Mouse (Mus musculus) heart, postnatal 25 days (tissue): Measurements from ENCODE around the gene Apol6. TPM values are rescaled to one million over a fixed set of nuclear protein-coding genes. Genes with fewer than 3 reads are reported as not detected.

Experiments
- DNase-seq: peaks from one replicate; pipeline ENCODE4 v3.0.0; 2022; ENCODE audit warnings: low spot score
- intact Hi-C: fragments of 180-260 bp; cut with DNase I; formaldehyde crosslinking; loops from one replicate; pipeline ENCODE4 v1.15.1; 2025
- total RNA-seq, 2 experiments: library from RNA; stranded (reverse); gene quantifications; 2 replicates each; pipeline ENCODE4 v1.2.3; 2021

Apol6 gene
- total RNA-seq, 2 experiments from 2014 or later, result 0.67 to 0.86 TPM

DNA sequence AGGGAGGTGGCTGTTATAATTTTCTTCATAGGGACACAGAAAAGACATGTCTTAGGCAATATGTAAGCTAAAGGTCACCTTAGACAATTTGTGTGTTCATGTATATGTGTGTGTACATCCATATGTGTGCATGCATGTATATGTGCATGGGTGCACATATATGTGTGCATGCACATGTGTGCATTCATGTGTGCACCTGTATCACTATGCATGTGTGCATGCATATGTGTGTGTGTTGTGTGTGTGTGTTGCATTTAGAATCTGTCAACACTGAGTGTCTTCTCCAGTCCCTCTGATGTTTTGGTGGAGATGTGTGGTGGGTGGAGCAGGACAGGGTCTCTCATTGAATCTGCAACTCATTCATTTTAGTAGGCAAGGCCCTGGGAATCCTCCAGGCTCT is 18.2 kb downstream of the Apol6 start:
- DNase-seq, result no peak

GRCm38 (mm10) chr15:77065259-77065852 is 20.8 kb downstream of the Apol6 start:
- intact Hi-C loops, result loop anchor here (5.0 kb wide), 1 partner anchor 93 kb away; no protein-coding TSS in a partner anchor
- DNase-seq, result no peak

More for the DNA sequence above, 18.2 kb downstream of the Apol6 start:
- intact Hi-C loops, result no loop called here

- intact Hi-C loops, result loop anchor here (5.0 kb wide), 1 partner anchor 94 kb away; no protein-coding TSS in a partner anchor
- no peak for DNase-seq
Measured at GRCm38 (mm10) chr15:77066233-77066632, 21.7 kb downstream of the Apol6 start.

DNA sequence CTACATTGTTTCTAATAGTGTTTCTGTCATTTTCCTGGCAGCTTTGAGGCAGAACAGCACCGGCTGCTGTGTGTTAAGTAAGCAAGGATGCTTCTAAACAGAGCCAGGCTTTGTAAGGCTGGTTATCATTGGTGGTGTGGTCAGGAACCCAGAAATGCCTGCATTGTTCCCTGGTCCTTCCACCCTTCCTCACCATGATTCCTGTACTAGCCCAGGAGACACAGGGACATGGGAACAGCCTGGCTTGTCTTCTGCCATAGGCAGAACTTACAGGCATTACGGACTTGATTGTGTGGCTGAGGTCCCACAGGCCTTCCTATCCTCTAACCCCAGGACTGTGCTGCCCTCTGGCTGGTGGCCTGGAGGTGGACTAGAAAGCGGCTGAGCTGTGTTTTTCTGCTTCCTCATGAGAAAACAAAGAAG is 23.9 kb downstream of the Apol6 start:
- no peak for DNase-seq
- intact Hi-C loops, result loop anchor here (5.0 kb wide), 1 partner anchor 96 kb away; no protein-coding TSS in a partner anchor

GRCm38 (mm10) chr15:77069019-77069418 is 24.5 kb downstream of the Apol6 start:
- intact Hi-C loops, result loop anchor here (5.0 kb wide), 1 partner anchor 97 kb away; no protein-coding TSS in a partner anchor
- DNase-seq, result no peak

DNA sequence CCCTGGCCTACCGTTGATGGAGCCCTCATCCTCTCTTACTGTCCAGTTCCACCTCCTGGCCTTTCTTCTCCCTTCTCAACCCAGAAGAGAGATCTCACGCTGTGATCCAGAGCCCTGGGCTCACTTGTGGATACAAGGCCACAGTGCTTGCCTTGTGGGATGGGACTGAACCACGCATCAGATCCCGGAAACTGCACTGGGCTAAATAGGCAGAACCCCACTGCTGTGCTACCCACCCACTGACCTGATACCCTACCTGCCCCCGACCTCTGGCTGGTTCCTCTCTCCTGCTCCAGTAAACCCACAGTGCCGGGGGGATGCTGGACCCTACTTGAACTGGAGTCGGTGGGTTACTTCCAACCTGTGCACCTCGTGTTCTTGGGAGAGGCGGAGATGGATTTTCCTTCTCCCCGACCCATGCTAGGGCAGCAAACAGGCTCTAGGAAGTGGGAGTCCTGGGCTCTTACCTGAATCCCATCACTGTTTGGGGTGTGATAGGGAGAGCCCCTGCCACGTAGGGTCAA is 26.3 kb downstream of the Apol6 start:
- no peak for DNase-seq
- intact Hi-C loops, result no loop called here

DNA sequence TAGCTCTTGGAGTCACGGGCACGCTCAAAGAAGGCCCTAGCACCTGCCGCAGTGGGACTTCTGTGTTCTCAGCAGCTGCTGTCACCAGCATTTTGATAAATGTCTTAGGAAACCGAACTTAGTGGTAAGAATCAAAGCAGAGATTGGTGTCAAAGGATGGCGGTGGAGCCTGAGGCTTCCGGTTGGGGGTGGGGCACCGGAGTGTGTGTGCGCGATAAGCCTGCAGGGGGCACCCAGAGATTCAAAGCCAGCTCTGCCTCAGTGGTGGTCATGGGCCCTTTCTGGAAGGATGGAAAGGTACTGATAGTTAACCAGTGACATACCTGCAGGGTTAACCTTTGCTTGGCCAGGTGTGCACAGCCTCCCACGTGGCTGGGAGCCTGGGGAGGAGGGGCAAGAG is 27.0 kb downstream of the Apol6 start:
- no peak for DNase-seq
- intact Hi-C loops, result no loop called here

GRCm38 (mm10) chr15:77072556-77073163 is 28.1 kb downstream of the Apol6 start:
- DNase-seq, result no peak
- intact Hi-C loops, result no loop called here

- intact Hi-C loops, result no loop called here
- no peak for DNase-seq
Measured at GRCm38 (mm10) chr15:77076523-77076922, 32.0 kb downstream of the Apol6 start.

- intact Hi-C loops, result loop anchor here (2.0 kb wide), 1 partner anchor 141 kb away; no protein-coding TSS in a partner anchor
Measured at GRCm38 (mm10) chr15:77077906-77078305, 33.4 kb downstream of the Apol6 start.

GRCm38 (mm10) chr15:77078786-77079185 is 34.3 kb downstream of the Apol6 start:
- no peak for DNase-seq
- intact Hi-C loops, result loop anchor here (2.0 kb wide), 1 partner anchor 140 kb away; no protein-coding TSS in a partner anchor

More at GRCm38 (mm10) chr15:77077906-77078305, 33.4 kb downstream of the Apol6 start:
- DNase-seq, result no peak

DNA sequence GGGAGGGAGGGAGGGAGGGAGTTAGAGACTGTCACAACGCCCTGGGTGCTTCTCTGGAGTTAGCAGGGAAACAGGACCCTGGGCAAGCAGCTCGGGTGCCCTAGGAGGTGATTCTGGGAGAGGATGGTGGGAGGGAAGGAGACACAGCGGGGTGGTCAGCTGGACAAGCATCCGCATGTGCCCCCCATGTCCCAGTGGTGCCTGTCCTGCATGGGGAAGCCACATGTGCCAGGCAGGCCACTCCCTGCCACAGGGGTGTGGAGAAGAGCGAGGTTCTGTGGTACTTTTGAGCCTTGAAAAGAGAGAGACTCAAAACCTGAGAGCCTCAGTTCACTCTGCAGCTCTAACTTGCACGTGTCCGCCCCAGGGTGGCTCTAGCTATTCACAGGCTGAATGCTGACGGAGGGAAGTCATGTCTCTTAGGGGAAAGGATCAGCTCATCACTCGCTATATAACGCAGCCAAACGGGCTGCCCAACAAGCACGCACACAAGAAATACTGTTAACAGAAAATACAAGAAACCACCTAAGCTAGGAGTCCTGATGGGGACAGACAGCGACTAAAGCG is 34.8 kb downstream of the Apol6 start:
- intact Hi-C loops, result loop anchor here (2.0 kb wide), 1 partner anchor 139 kb away; no protein-coding TSS in a partner anchor
- DNase-seq, result no peak

DNA sequence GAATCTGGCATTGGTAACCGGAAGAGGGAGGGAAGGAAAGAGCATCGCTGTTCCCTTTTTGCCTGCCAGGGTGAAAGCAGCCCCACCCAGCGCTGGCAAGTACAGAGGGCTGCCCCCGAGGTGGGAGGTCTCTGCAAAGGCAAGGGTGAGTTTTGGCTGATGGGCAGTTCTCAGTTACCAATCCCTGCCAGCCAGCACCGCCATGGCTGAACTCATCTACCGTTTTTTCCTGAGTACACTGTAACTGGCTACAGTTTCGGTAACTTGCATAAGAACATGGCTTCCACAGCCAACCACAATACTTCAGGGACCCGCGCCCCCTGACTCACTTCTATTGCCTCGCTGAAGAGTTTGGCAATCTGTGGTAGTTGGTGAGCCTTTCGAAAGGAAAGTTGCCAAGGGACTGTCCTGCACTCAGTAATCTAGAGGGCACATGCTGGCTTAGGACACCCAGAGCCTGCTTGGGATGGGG is 35.4 kb downstream of the Apol6 start:
- peak; percentile 61 for DNase-seq
- intact Hi-C loops, result loop anchor here (2.0 kb wide), 1 partner anchor 139 kb away; no protein-coding TSS in a partner anchor

DNA sequence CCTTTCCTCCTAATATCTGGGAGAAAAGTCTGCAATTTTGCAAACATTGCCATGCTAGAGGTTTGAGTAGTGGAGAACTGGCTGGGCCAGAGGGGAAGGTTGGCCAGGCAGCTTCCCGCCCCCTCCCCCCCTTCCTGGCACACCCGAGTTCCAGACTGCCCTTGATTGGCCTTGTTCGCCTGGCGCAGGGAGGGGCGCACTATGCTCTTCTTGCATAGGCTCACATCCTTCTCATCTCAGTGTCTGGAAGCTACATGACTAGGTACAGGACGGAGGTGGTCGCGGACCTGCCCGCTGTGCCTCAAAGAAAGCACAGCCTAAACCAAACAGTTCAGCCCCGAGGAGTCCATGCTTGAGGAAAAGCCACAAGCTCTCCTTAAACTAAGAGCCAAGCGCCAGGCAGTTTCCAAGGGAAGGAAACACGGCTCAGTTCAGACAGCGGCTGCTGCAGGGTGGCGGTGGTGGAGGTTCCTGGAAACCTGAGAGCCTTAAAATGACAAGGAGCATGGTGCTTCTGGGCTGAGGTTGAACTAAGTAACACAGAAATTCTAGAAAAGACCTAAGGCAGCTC is 36.2 kb downstream of the Apol6 start:
- intact Hi-C loops, result no loop called here
- no peak for DNase-seq

DNA sequence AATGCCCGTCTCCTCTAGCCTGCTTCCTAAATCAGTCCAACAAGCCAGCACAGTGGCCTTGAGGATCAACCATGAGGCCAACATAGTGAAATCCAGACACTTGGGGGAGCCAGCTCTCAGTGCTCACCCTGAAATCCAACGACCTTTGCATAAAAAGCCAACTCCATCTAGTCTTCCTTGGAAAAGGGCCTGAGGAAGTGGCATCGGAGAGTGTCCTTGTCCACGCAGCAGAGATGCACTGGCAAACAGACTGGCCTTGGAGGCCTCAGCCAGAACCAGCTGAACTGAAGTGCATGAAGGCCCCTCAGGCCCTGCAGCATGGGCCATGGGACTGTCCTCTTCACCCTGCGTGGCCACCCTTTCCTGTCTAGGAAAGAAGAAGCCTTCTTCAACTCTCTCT is 36.9 kb downstream of the Apol6 start:
- intact Hi-C loops, result no loop called here
- no peak for DNase-seq

- intact Hi-C loops, result no loop called here
- no peak for DNase-seq
Measured at GRCm38 (mm10) chr15:77085818-77086217, 41.3 kb downstream of the Apol6 start.

- intact Hi-C loops, result no loop called here
- DNase-seq, result no peak
Measured at GRCm38 (mm10) chr15:77086488-77086887, 42.0 kb downstream of the Apol6 start.

DNA sequence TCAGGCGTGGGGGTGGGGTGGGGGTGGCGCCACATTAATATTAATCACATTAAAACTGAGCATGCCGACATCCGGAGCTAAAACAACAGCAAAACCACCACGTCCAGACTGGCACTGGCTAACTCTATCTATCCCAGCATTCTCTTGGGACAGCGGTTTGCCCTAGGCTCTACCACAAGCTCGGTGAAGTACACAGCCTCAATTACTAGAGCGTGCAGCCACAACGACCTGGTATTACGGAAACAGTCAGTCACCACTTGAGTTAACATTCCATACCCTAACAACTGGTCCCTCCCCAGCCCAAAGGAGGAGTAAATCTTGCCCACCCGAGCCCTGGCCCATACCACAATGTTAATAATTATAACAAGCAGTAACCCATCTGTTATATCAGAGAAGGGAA is 44.7 kb downstream of the Apol6 start:
- intact Hi-C loops, result no loop called here

GRCm38 (mm10) chr15:77090531-77090930 is 46.0 kb downstream of the Apol6 start:
- intact Hi-C loops, result no loop called here
- no peak for DNase-seq

More for the DNA sequence above, 44.7 kb downstream of the Apol6 start:
- DNase-seq, result no peak

DNA sequence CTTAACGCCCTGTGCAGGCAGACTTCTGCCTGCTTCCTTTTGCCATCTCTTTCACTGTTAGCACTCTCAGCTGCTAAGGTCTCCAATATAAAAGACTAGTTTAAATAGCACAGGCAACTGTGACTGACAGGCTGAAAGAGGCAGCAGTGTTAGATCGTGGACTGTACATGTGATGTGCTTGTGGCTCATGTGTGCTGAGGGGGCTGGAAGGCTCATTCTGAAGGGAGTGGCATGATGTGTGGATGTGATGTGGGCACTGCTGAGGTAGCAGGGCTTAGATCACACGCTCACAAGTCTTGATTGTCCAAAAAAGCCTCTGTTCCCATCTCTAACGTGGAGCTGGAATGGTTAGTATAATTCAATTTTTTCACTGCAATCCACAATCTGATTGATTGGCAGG is 46.9 kb downstream of the Apol6 start:
- intact Hi-C loops, result no loop called here
- no peak for DNase-seq
